Mouse (Mus musculus) layer of hippocampus, adult 6 months (tissue): Measurements from ENCODE around the gene Gm20547. TPM values are rescaled to one million over a fixed set of nuclear protein-coding genes. Genes with fewer than 3 reads are reported as not detected.

Experiments
- long read RNA-seq, 2 experiments: library from polyadenylated mRNA; unstranded; transcript quantifications; one replicate each; pipeline ENCODE4 v2.0.0; 2019 to 2020
- microRNA-seq: library from miRNA; unstranded; fragments of <30 nt; microRNA quantifications from one replicate; pipeline ENCODE4 v1.2.0, GENCODE M21; 2020
- polyA plus RNA-seq: library from polyadenylated mRNA; unstranded; fragments of <200 nt; fragmentation: Nextera tagmentation; gene quantifications from 2 replicates; pipeline ENCODE4 v1.2.3, GENCODE M21; 2021

Gm20547 gene
- not detected in 2 replicates for polyA plus RNA-seq
- long read RNA-seq, experiment 1, result 0 reads
- long read RNA-seq, experiment 2, result 0 reads

GRCm38 (mm10) chr17:34881683-34882310 is at the start of gene Gm20547:
Gm20547 (minus strand) TSS chr17:34882042.

GRCm38 (mm10) chr17:34931061-34931734 is 49.4 kb upstream of the Gm20547 start, which contains the start of gene Neu1:
Neu1 (plus strand) TSS chr17:34931253.

GRCm38 (mm10) chr17:34913930-34914665 is 32.3 kb upstream of the Gm20547 start, which contains the start of gene Slc44a4:
Slc44a4 (plus strand) TSS chr17:34914466.

GRCm38 (mm10) chr17:34898160-34898586 is 16.3 kb upstream of the Gm20547 start, which contains the start of the genes C2 and Ehmt2:
C2 (minus strand) TSS chr17:34898265.
Ehmt2 (plus strand) TSS chr17:34898469.

GRCm38 (mm10) chr17:34879336-34879879 is 2.4 kb downstream of the Gm20547 start, which contains the start of gene Zbtb12:
Zbtb12 (plus strand) TSS chr17:34879483.

GRCm38 (mm10) chr17:34862416-34863081 is 19.3 kb downstream of the Gm20547 start, which contains the start of gene Cfb:
Cfb (minus strand) TSS chr17:34862518.

GRCm38 (mm10) chr17:34849722-34850516 is 31.9 kb downstream of the Gm20547 start, which contains the start of the genes Skiv2l and Nelfe:
Skiv2l (minus strand) TSS chr17:34850210.
Nelfe (plus strand) TSS chr17:34850391.

GRCm38 (mm10) chr17:34836856-34837221 is 45.0 kb downstream of the Gm20547 start, which contains the start of the genes Stk19 and Dxo:
Stk19 (minus strand) TSS chr17:34836945.
Dxo (plus strand) TSS chr17:34837019.

Small RNA genes lying within 50 kb of the gene (microRNA-seq; reads per million reads assigned to microRNA genes)
- gene Mir6970 (not detected), gene Mir6971 (9.2 reads per million, percentile 30 among the genes with 10 or more reads in this experiment), gene Mir6972 (not detected)

Other genes with a start within 250 kb of the Gm20547 start
- 18.3 and 19.7 TPM in 2 replicates for gene Fkbpl, start 237.3 kb downstream of the Gm20547 start, polyA plus RNA-seq
- gene Atf6b, start 234.9 kb downstream of the Gm20547 start, polyA plus RNA-seq, result 35.3 and 40.9 TPM in 2 replicates
- gene Tnxb, start 211.5 kb downstream of the Gm20547 start, polyA plus RNA-seq, result 0.31 and 0.33 TPM in 2 replicates
- gene C4b, start 138.2 kb downstream of the Gm20547 start, polyA plus RNA-seq, result 9.3 and 15.6 TPM in 2 replicates
- gene Cyp21a1, start 77.5 kb downstream of the Gm20547 start, polyA plus RNA-seq, result not detected in 2 replicates
- 55.5 and 61.6 TPM in 2 replicates for gene Stk19, start 45.1 kb downstream of the Gm20547 start, polyA plus RNA-seq
- 26.3 and 27.8 TPM in 2 replicates for gene Dxo, start 45.0 kb downstream of the Gm20547 start, polyA plus RNA-seq
- 23.6 and 26.5 TPM in 2 replicates for gene Skiv2l, start 31.8 kb downstream of the Gm20547 start, polyA plus RNA-seq
- gene Nelfe, start 31.7 kb downstream of the Gm20547 start, polyA plus RNA-seq, result 36.8 and 43.3 TPM in 2 replicates
- gene Cfb, start 19.5 kb downstream of the Gm20547 start, polyA plus RNA-seq, result 0.49 and 0.80 TPM in 2 replicates
- 0.23 and 0.26 TPM in 2 replicates for gene Zbtb12, start 2.6 kb downstream of the Gm20547 start, polyA plus RNA-seq
- 1.3 and 2.0 TPM in 2 replicates for gene C2, start 16.2 kb upstream of the Gm20547 start, polyA plus RNA-seq
- gene Ehmt2, start 16.4 kb upstream of the Gm20547 start, polyA plus RNA-seq, result 21.5 and 22.0 TPM in 2 replicates
- 0.29 and 0.30 TPM in 2 replicates for gene Slc44a4, start 32.4 kb upstream of the Gm20547 start, polyA plus RNA-seq
- gene Neu1, start 49.2 kb upstream of the Gm20547 start, polyA plus RNA-seq, result 24.8 and 26.2 TPM in 2 replicates
- gene Hspa1b, start 77.2 kb upstream of the Gm20547 start, polyA plus RNA-seq, result 0.90 and 1.3 TPM in 2 replicates
- not detected in 2 replicates for gene Gm20481, start 87.9 kb upstream of the Gm20547 start, polyA plus RNA-seq
- 7.2 and 7.7 TPM in 2 replicates for gene Hspa1a, start 90.1 kb upstream of the Gm20547 start, polyA plus RNA-seq
- 0.60 and 0.84 TPM in 2 replicates for gene Hspa1l, start 90.7 kb upstream of the Gm20547 start, polyA plus RNA-seq
- gene Lsm2, start 99.8 kb upstream of the Gm20547 start, polyA plus RNA-seq, result 35.2 and 42.4 TPM in 2 replicates
- gene Vars, start 118.9 kb upstream of the Gm20547 start, polyA plus RNA-seq, result 20.0 and 21.5 TPM in 2 replicates
- gene Vwa7, start 134.5 kb upstream of the Gm20547 start, polyA plus RNA-seq, result 0.20 TPM in 1 of 2 replicates, not detected in the other
- gene Sapcd1, start 146.0 kb upstream of the Gm20547 start, polyA plus RNA-seq, result 0.62 and 0.97 TPM in 2 replicates
- gene Msh5, start 164.7 kb upstream of the Gm20547 start, polyA plus RNA-seq, result 0.33 and 0.59 TPM in 2 replicates
- gene Clic1, start 167.9 kb upstream of the Gm20547 start, polyA plus RNA-seq, result 28.2 and 29.7 TPM in 2 replicates
- gene Ddah2, start 177.0 kb upstream of the Gm20547 start, polyA plus RNA-seq, result 18.0 and 23.6 TPM in 2 replicates
- not detected in 2 replicates for gene Ly6g6c, start 183.3 kb upstream of the Gm20547 start, polyA plus RNA-seq
- gene Mpig6b, start 184.1 kb upstream of the Gm20547 start, polyA plus RNA-seq, result 0.06 TPM in 1 of 2 replicates, not detected in the other
- gene Ly6g6e, start 194.9 kb upstream of the Gm20547 start, polyA plus RNA-seq, result 4.4 and 4.6 TPM in 2 replicates
- 1.2 and 2.3 TPM in 2 replicates for gene Ly6g6d, start 196.0 kb upstream of the Gm20547 start, polyA plus RNA-seq
- gene Ly6g6f, start 203.6 kb upstream of the Gm20547 start, polyA plus RNA-seq, result 1.2 and 2.1 TPM in 2 replicates
- gene Abhd16a, start 207.2 kb upstream of the Gm20547 start, polyA plus RNA-seq, result 86.3 and 93.9 TPM in 2 replicates
- gene Ly6g5c, start 226.2 kb upstream of the Gm20547 start, polyA plus RNA-seq, result not detected in 2 replicates
- gene Ly6g5b, start 233.4 kb upstream of the Gm20547 start, polyA plus RNA-seq, result not detected in 2 replicates
- gene Gpank1, start 239.4 kb upstream of the Gm20547 start, polyA plus RNA-seq, result 16.5 and 19.1 TPM in 2 replicates
- 212 and 242 TPM in 2 replicates for gene Csnk2b, start 240.0 kb upstream of the Gm20547 start, polyA plus RNA-seq
- 24.7 and 40.7 TPM in 2 replicates for gene D17H6S53E, start 244.3 kb upstream of the Gm20547 start, polyA plus RNA-seq